Mouse (Mus musculus) MEL (cell line): ENCODE data around the gene Syt1.

ENCODE experiments used
- CHD2 ChIP-seq: IDR thresholded peaks from 2 replicates; pipeline ENCODE4 v1.6.1; 2011; ENCODE audit warnings: low read length, improper control_type of control experiment
- CTCF ChIP-seq, 3 experiments: IDR thresholded peaks in 2 of 3; conservative IDR thresholded peaks in 1 of 3; 2 replicates each; pipeline ENCODE4 v1.5.1; 2011 to 2012; ENCODE audit warnings: low read length in 3 of 3, low read depth in 2 of 3, mild to moderate bottlenecking in 2 of 3, improper control_type of control experiment in 1 of 3, inconsistent platforms in 1 of 3, mixed read lengths in 1 of 3, moderate library complexity in 1 of 3; ENCODE audit not compliant: control insufficient read depth in 1 of 3, insufficient read depth in 1 of 3, poor library complexity in 1 of 3, severe bottlenecking in 1 of 3
- ELF1 ChIP-seq: IDR thresholded peaks from 2 replicates; pipeline ENCODE4 v1.6.1; 2014; ENCODE audit warnings: low read depth, mild to moderate bottlenecking, inconsistent platforms, low read length, improper control_type of control experiment, moderate library complexity
- EP300 ChIP-seq, 2 experiments: IDR thresholded peaks; 2 replicates each; pipeline ENCODE4 v1.6.1; 2011; ENCODE audit warnings: improper control_type of control experiment in 2 of 2, low read length in 2 of 2, low read depth in 1 of 2, mild to moderate bottlenecking in 1 of 2
- KAT2A ChIP-seq: conservative IDR thresholded peaks from 2 replicates; pipeline ENCODE4 v1.6.1; 2012; ENCODE audit warnings: low read depth, low read length, improper control_type of control experiment, inconsistent platforms
- MAFK ChIP-seq: IDR thresholded peaks from 2 replicates; pipeline ENCODE4 v1.6.1; 2011; ENCODE audit warnings: low read depth, mild to moderate bottlenecking, low read length, improper control_type of control experiment, borderline replicate concordance
- MAX ChIP-seq: IDR thresholded peaks from 2 replicates; pipeline ENCODE4 v1.6.1; 2011; ENCODE audit warnings: low read length, improper control_type of control experiment
- MAZ ChIP-seq: IDR thresholded peaks from 2 replicates; pipeline ENCODE4 v1.6.1; 2012; ENCODE audit warnings: low read depth, mild to moderate bottlenecking, inconsistent platforms, low read length, improper control_type of control experiment
- POLR2A ChIP-seq, 2 experiments: IDR thresholded peaks; 2 replicates each; pipeline ENCODE4 v1.6.1; 2011 to 2012; ENCODE audit warnings: low read length in 2 of 2, mild to moderate bottlenecking in 2 of 2, control low read depth in 1 of 2, improper control_type of control experiment in 1 of 2, low read depth in 1 of 2, moderate library complexity in 1 of 2; ENCODE audit not compliant: control insufficient read depth in 1 of 2, insufficient read depth in 1 of 2, poor library complexity in 1 of 2
- POLR2AphosphoS2 ChIP-seq: IDR thresholded peaks from 2 replicates; pipeline ENCODE4 v1.6.1; 2011; ENCODE audit warnings: low read length, improper control_type of control experiment
- TCF12 ChIP-seq: IDR thresholded peaks from 2 replicates; pipeline ENCODE4 v1.6.1; 2014; ENCODE audit warnings: low read depth, mild to moderate bottlenecking, inconsistent platforms, low read length, improper control_type of control experiment, moderate library complexity
- UBTF ChIP-seq: IDR thresholded peaks from 2 replicates; pipeline ENCODE4 v1.6.1; 2012; ENCODE audit warnings: low read depth, mild to moderate bottlenecking, inconsistent platforms, low read length, improper control_type of control experiment, moderate library complexity, borderline replicate concordance; ENCODE audit not compliant: insufficient read depth
- ZKSCAN1 ChIP-seq: IDR thresholded peaks from 2 replicates; pipeline ENCODE4 v1.6.1; 2012; ENCODE audit warnings: low read depth, mild to moderate bottlenecking, inconsistent platforms, low read length, improper control_type of control experiment, moderate library complexity

GRCm38 (mm10) chr10:108525506-108525905, 485.3 kb downstream of the Syt1 start:
- TF ChIP-seq KAT2A: no peak
- no peak for TF ChIP-seq ELF1
- TF ChIP-seq MAZ: no peak
- TF ChIP-seq POLR2AphosphoS2: no peak
- TF ChIP-seq CTCF (IDR thresholded peaks at IDR 0.05 in 2 of 3, conservative IDR thresholded peaks at IDR 0.05 in 1 of 3; ENCODE audit: control insufficient read depth in 1 of 3, insufficient read depth in 1 of 3, low read depth in 2 of 3, low read length in 3 of 3, poor library complexity in 1 of 3, severe bottlenecking in 1 of 3): no peak
- no peak for TF ChIP-seq POLR2A (IDR thresholded peaks at IDR 0.05; ENCODE audit: control insufficient read depth in 1 of 2, insufficient read depth in 1 of 2, low read depth in 1 of 2, low read length in 2 of 2, poor library complexity in 1 of 2)
- TF ChIP-seq EP300 (IDR thresholded peaks at IDR 0.05; ENCODE audit: low read depth in 1 of 2, low read length in 2 of 2): no peak
- TF ChIP-seq ZKSCAN1: no peak
- no peak for TF ChIP-seq MAFK
- TF ChIP-seq UBTF: no peak
- no peak for TF ChIP-seq TCF12
- TF ChIP-seq MAX: no peak
- no peak for TF ChIP-seq CHD2
